Mouse (Mus musculus): ENCODE data around the gene Mesp1.
"Not testable (repeated sequence)": the region's sequence is repeated elsewhere in the genome, so short reads cannot be mapped to it uniquely, and the experiment has no call there.

Mesp1 gene

GRCm38 (mm10) chr7:79792635-79793421 lies 760 bp downstream of the Mesp1 start:
- peak; percentile 59 for DNase-seq (ENCODE audit: low read depth, low spot score)

- not testable (repeated sequence) for DNase-seq (ENCODE audit: low read depth, low spot score)
Observed at GRCm38 (mm10) chr7:79789812-79790211, 3.8 kb downstream of the Mesp1 start.

- DNase-seq (ENCODE audit: low read depth, low spot score) = peak; percentile 80
Observed at GRCm38 (mm10) chr7:79786295-79786694, 7.3 kb downstream of the Mesp1 start.

GRCm38 (mm10) chr7:79782516-79782855 lies 11.1 kb downstream of the Mesp1 start:
- DNase-seq (ENCODE audit: low read depth, low spot score) = no peak

- no peak for DNase-seq (ENCODE audit: low read depth, low spot score)
Observed at GRCm38 (mm10) chr7:79781826-79782515, 11.6 kb downstream of the Mesp1 start.

- DNase-seq (ENCODE audit: low read depth, low spot score) = peak; percentile 77
Observed at GRCm38 (mm10) chr7:79780647-79781626, 12.7 kb downstream of the Mesp1 start.

- peak; percentile 64 for DNase-seq (ENCODE audit: low read depth, low spot score)
Observed at GRCm38 (mm10) chr7:79771561-79772512, 21.8 kb downstream of the Mesp1 start.

- no peak for DNase-seq (ENCODE audit: low read depth, low spot score)
Observed at GRCm38 (mm10) chr7:79769664-79770063, 23.9 kb downstream of the Mesp1 start.

GRCm38 (mm10) chr7:79765991-79766390 lies 27.6 kb downstream of the Mesp1 start:
- DNase-seq (ENCODE audit: low read depth, low spot score) = no peak

GRCm38 (mm10) chr7:79762106-79762505 lies 31.5 kb downstream of the Mesp1 start:
- no peak for DNase-seq (ENCODE audit: low read depth, low spot score)

- DNase-seq (ENCODE audit: low read depth, low spot score) = no peak
Observed at GRCm38 (mm10) chr7:79761124-79761876, 32.3 kb downstream of the Mesp1 start.

GRCm38 (mm10) chr7:79759766-79760165 lies 33.8 kb downstream of the Mesp1 start:
- DNase-seq (ENCODE audit: low read depth, low spot score) = no peak

GRCm38 (mm10) chr7:79758176-79758575 lies 35.4 kb downstream of the Mesp1 start:
- DNase-seq (ENCODE audit: low read depth, low spot score) = no peak

- DNase-seq (ENCODE audit: low read depth, low spot score) = no peak
Observed at GRCm38 (mm10) chr7:79756334-79756733, 37.3 kb downstream of the Mesp1 start.

- no peak for DNase-seq (ENCODE audit: low read depth, low spot score)
Observed at GRCm38 (mm10) chr7:79749511-79749910, 44.1 kb downstream of the Mesp1 start.

GRCm38 (mm10) chr7:79747659-79748058 lies 45.9 kb downstream of the Mesp1 start:
- no peak for DNase-seq (ENCODE audit: low read depth, low spot score)

- DNase-seq (ENCODE audit: low read depth, low spot score) = no peak
Observed at GRCm38 (mm10) chr7:79744585-79744984, 49.0 kb downstream of the Mesp1 start.

GRCm38 (mm10) chr7:79744051-79744450 lies 49.5 kb downstream of the Mesp1 start:
- no peak for DNase-seq (ENCODE audit: low read depth, low spot score)

- DNase-seq (ENCODE audit: low read depth, low spot score) = peak; percentile 91
Observed at GRCm38 (mm10) chr7:79742659-79743536, 50.7 kb downstream of the Mesp1 start, which contains the start of the genes Pex11a and Wdr93. Gene Pex11a, minus strand, starts transcription at chr7:79743131. Gene Wdr93, plus strand, starts transcription at chr7:79743163.

All from R1 (cell line).